Mouse (Mus musculus) bone marrow macrophage, adult 2 months (primary cell): ENCODE measurements around the gene Lenep.

Experiments
- CTCF ChIP-seq: IDR thresholded peaks from 2 replicates; pipeline ENCODE4 v1.5.1; 2012; ENCODE audit warnings: low read depth, mild to moderate bottlenecking, low read length, moderate library complexity
- POLR2A ChIP-seq: IDR thresholded peaks from 2 replicates; pipeline ENCODE4 v1.6.1; 2012; ENCODE audit warnings: mild to moderate bottlenecking, low read depth, low read length, borderline replicate concordance

DNA sequence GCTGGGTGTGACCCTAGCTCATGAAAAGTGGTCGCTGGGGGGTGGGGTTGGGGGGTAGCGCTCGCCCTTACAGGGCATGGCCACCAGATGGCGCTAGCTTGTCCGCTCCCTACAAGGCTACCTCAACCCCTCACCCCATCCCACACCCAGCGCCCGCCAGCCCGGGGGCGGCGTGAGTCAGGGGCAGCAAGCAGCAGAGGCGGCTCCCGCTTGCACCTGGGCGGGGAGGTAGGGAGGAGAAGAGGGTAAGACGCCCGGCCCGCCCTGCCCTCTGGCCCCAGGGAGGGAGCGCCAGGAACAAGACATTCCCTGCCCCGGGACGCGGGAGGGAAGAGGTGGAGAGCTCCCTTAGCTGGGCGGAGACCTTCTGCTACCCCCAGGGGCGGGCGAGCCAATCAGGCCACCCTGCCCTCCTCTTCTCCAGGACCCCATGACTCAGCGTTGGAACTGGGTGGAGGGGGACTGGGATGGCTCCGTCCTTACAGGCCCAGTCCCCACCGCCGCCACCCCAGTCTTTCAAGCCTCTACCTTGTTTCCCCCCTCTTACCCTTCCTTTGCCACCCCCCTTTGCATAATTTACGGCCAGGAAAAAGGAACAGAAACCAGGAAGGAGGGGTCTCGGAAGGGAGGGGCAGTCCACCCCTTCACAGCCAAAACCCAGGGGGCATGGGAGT, 24.1 kb downstream of the Lenep start:
- TF ChIP-seq CTCF (peak; percentile 68), POLR2A (no peak)
